Mouse (Mus musculus) liver, adult 2 months (tissue): ENCODE measurements around the gene Srpx.

Source experiments
- CTCF ChIP-seq: fragments of 200-500 bp; IDR thresholded peaks from 2 replicates; pipeline ENCODE4 v1.5.1; 2011; ENCODE audit warnings: low read depth, low read length, control low read depth
- POLR2A ChIP-seq: fragments of 200-500 bp; IDR thresholded peaks from 2 replicates; pipeline ENCODE4 v1.6.1; 2011; ENCODE audit warnings: low read length, control low read depth; ENCODE audit not compliant: insufficient read depth; ENCODE audit errors: extremely low read depth

GRCm38 (mm10) chrX:10108558-10108957 is 9.0 kb downstream of the Srpx start:
- TF ChIP-seq CTCF: no peak
- no peak for TF ChIP-seq POLR2A
